Mouse (Mus musculus): ENCODE results near the gene Csn1s2b.

- TF ChIP-seq CTCF (IDR thresholded peaks at IDR 0.05; ENCODE audit: low read depth) (no peak), EP300 (optimal IDR thresholded peaks at IDR 0.05) (no peak)
Observed at GRCm38 (mm10) chr5:87774267-87774666, 33.6 kb upstream of the Csn1s2b start, which contains the start of gene Csn1s2a.

All from stomach, postnatal 0 days (tissue).